Mouse (Mus musculus) left cerebral cortex, adult 11 months (tissue): Measurements from ENCODE around the gene Arhgef26.

Experiments used
- DNase-seq: peaks from one replicate; pipeline ENCODE4 v3.0.0; 2022; ENCODE audit warnings: low spot score

Arhgef26 gene

DNA sequence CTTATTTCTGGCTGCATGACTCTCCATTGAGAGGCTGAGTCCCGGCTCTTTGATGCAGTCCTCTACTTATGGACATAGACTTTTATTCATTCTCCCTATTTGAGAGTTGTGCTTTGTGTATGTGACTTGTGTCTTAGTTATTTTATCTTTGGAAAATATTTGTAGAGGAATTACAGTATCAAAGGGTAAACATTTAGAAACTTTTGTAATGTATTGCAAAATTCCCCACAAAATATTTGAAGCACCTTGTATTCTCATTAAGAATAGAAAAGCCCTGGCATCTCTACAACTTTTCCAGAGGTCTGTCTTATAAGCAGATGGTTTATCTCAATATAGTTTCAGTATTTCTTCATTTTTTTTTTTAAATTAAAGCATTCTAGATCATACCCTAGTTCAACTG lies 44.7 kb downstream of the Arhgef26 start:
- DNase-seq, result no peak

DNA sequence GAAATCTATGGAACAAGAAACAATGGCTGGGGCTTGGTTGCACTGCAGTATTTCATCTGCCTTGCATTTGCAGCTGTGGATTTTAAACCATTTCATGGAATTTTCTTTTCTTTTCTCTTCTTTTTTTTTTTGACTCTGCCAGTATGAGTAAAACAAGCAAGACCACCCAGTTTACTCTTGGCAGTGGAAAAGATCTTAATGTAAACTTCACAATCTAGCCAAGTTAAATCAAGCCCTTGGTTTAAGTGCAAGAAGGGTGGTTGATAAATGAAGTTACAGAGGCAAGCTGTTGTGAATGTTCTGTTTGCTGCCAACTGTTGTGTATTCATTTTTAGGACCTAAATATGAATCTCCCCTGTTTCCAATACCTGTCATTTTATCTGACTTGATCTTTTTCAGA lies 54.5 kb downstream of the Arhgef26 start:
- no peak for DNase-seq

DNA sequence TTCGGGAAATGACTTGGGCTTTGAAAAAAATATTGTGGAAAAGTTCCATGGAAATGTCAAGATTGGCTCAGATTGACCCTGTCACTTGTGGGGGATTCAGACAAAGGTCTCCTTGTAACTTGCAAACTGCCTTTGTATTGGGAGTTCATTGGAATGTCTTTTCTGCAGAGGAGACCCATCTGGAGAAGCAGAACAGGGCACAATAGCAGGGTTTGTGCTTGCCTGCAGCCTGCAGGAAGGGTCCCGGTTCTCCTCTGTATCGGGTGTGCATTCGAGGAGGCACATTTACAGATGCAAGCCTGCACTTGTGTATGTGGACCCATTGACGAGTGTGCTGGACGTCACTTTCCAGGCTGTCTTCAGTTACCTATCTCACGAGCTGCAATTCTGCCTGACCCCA lies 56.1 kb downstream of the Arhgef26 start:
- DNase-seq, result no peak

- DNase-seq, result no peak
Measured at GRCm38 (mm10) chr3:62395368-62395767, 57.2 kb downstream of the Arhgef26 start.

GRCm38 (mm10) chr3:62396109-62396508 lies 58.0 kb downstream of the Arhgef26 start:
- no peak for DNase-seq

DNA sequence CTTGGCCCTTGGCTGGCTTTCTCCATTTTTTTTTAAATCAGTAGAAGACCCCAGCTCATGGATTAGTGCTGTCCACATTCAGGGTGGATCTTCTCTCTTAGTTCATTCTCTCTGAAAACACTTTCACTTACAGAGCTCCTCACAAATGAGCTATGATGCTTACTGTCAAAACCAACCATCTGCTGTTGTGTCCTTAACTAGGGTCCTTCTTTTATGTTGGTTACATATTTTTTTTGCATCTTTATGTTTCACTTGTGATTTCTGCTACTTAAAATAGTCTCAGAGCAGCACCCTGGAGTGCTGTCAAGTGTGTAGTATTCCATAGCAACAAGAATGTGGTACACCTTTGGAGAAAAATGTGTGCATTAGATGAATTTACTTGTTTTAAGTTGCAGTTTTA lies 60.0 kb downstream of the Arhgef26 start:
- no peak for DNase-seq

DNA sequence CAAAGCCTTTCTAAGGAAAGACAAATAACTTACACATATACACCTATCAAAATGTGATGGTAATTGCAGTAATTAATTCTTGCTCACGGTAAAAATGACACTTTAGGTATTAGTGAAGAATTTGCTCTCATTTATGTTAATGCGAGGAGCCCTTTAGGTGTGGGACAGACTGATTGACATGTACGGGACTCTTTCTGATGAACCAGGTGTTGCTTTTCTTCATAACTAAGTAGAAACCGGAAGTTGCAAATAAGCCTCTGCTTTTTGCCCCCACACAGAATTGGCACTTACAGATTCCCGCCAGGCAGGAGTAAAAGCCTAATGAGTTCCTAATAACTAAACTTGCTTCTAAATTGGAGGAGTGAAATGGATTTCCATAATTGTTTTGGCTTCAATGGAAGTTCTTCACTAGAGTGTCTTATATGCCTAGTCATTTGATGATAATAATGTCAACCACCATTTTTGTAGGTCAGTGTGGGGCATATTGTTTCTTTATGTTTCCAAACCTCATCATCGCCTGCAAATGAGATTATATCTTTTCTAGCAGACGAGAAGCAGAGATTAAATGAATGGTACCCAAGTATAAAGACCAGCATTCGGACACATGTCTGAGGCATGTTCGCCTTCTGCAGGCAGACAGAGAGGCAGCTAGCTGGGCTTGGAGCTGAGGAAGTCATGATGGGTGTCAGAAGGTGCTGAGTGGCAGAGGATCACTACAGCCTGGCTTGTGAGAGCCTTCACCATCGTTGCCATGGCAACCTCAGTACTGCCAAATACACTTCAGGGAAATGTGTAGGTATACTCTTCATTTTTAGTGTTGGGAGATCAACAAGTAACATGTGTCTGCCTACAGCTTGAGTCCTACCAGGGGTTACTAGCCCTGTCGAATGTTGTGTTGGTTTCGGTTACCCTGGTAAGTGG lies 61.9 kb downstream of the Arhgef26 start:
- DNase-seq, result no peak

- DNase-seq, result no peak
Measured at GRCm38 (mm10) chr3:62402466-62402865, 64.3 kb downstream of the Arhgef26 start.

GRCm38 (mm10) chr3:62404477-62405246 lies 66.5 kb downstream of the Arhgef26 start:
- no peak for DNase-seq

DNA sequence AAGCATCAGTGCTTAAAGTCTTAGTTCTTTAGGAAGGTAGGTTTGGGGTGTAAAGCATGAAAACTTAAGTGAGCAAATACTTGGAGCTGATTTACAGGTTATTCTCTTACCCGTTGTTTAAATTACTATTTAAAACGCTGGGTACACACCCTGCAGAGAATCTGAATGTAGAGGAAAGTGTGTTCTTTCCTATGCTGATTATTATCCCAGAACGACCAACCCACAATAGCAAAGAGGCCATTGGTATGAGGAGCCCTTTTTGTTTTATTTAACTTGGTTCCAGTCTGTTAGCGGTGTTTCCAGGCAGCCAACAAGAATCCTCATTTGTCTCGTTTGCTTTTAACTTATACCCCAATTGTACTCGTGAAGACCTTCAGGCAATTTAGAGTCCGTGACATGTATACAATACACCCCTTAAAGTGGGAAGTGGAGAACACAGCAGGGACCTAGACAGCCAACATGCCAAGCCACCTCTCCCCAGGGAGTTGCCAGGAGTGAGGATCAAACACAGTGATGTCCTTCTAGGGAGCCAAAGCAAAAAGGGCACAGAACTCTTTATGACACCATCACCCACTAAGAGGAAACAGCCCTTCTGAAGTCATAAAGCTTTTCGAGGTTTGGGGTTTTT lies 71.5 kb downstream of the Arhgef26 start:
- no peak for DNase-seq

DNA sequence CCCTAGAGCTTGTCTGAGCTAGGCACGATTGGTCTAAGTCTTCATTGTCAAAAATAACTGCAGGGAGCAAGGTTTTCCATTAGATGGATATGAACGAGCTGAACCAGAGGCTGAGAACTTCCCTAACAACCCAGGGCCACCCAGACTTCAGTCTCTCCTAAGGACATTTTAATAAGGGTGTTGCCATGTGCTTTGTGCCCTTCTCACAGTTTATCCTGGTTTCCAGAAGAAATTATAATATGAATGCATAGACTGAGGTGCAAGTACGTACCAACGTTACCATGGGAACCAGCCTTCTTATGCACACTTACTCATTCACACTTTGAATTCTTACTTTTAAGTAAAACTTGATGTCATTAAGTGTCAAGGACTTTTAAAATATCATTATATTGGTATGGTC lies 72.3 kb downstream of the Arhgef26 start:
- no peak for DNase-seq

DNA sequence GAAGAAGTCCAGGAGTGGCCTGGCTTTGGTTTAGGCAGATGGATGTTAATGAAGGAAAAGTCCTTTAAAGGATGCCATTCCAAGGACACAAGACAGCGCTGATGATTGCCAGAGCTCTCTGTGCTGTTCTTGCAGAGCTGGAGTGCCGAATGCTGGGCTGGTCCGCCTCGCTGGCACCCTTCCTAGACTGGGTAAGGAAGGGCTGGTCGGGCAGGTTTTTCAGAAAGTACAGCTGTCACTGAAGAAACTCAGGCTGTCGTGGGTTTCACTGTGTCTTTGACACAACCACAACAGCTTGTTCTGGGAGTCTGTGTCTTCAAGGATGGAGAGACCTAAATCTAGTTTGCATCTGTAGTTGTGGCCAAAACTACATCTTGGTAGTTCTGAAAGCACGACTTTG lies 74.6 kb downstream of the Arhgef26 start:
- DNase-seq, result no peak

DNA sequence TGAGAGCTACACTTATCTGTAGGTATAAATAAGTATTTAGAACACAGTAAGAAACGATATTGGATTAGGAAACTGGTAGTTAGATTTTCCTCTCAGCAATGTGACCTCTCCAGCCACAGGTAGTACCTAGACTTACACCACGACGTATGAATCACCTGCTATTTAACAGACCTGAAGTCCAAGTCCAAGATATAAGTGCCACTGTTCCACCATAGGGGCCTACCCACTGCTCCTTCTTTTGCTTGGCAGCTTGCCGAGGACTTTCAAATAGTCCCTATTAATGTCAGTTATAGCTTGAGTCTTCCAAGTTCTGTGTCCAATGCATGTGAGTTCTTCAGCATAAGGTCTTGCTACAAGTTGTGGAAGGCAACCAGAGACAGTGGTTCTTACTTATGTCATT lies 76.8 kb downstream of the Arhgef26 start:
- no peak for DNase-seq

DNA sequence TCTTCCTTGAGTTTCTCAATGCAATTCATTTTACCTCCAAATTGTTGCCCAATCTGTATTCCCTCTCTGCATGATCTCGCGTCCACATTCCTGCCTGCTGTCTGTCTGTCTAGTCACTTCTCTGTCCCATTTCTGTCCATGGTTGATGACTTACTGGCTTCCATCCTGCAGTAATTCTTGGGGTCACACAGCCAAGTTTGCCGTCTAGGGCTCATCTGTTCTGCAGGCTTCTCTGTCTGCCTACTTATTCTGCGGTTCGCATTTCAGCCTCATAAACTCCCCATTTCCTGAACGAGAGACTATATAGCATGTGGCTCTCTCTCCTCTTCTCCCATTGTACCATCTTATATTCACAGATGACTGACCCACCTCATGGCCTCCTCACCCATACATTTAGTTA lies 79.3 kb downstream of the Arhgef26 start:
- no peak for DNase-seq

DNA sequence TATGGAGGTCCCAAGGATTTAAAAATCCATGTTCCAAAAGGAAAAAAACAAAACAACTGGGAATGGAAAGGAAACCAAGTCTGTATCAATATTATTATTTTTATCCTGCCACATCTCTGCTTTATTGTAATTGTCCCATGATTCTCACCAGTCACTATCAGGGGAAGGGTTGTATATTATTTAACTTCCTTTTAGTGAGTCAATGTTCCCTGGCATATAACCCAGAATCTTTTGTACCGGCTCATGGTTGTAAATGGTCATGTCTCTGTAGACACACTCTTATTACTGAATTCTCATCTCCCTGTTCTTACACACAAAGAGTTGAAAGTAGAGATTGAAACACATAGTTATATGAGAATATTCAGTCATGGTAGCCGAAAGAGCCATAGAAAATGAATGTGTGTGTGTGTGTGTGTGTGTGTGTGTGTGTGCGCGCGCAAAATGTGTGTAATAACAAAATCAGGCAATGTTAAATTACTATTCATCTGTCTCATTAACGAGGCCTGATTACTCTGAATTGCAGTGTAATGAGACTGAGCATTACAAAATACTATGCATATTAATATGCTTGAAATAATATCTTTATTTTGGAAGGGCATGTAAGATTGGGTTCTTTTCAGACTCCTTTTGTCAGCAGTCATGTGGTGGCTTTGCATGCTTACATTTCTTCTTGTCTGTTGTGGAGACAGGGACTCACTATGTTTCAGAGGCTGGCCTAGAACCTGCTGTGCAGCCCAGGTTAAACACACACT lies 80.4 kb downstream of the Arhgef26 start:
- DNase-seq, result no peak

DNA sequence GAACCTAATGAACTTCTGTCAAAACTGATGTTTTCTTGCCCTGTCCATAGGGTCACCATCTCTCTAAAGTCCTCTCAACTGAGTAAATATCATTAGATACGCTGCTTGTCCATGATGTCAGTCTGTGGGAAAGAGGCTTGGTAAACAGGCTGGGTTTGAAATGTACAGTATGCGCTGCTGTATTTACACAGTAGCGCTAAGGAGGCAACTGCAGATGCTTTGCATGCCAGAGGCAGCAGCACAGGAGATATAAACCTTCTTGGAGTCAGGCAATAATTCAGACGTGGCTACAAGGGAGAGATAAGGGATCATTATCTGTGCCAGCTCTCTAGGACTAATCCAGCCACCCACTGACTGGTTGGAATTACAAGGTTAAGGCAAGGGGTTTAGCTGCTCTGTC lies 95.5 kb downstream of the Arhgef26 start:
- no peak for DNase-seq

DNA sequence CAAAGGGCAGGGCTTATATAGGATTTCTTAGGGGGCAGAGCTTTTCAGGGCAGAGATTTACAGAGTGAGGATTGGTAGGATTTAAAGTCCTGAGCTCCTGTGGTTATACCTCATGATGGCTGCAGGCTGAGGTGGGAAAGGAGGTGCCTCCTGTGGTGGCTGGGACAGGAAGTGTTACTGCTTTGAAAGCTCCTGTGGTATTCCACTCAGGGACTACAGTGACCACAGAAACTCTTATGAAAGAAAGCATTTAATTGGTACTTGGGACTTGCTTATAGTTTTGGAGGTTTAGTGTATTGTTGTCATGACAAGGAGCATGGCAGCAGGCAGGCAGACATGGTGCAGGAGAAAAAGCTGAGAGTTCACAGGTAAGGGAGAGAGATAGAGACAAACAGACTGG lies 97.8 kb downstream of the Arhgef26 start:
- DNase-seq, result no peak

- no peak for DNase-seq
Measured at GRCm38 (mm10) chr3:62440431-62440969, 102.4 kb downstream of the Arhgef26 start.

DNA sequence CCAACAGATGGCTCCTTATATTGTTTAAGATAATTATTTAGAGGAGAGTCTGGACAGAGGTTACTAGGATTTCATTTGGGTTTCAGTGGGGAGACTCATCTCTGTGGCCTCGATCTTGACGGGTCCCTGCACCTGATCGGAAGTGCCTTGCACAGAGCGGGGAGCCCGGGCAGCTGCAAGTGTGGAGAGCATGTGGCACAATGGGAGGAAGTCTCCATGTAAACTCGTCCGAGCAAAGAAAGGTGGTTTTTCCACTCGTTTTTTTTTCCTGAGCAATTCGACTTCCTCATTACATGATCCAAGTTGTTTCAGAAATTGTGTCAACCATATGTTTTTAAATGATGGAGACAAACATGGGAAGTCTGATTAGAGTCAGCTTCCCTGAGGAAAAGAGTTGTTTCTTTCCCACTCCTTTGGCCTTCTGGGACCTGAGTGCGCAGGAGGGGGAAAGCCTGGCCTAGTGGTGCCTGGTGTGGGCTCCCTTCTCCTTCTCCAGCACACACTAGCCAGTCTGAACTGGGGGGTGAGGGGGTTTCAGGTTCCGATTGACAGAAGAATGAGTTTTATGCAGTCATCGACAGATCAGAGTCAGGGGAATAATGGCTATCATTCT lies 105.5 kb downstream of the Arhgef26 start:
- DNase-seq, result no peak

GRCm38 (mm10) chr3:62446271-62446670 lies 108.1 kb downstream of the Arhgef26 start:
- DNase-seq, result no peak

GRCm38 (mm10) chr3:62447151-62447550 lies 109.0 kb downstream of the Arhgef26 start:
- DNase-seq, result no peak
